Mouse (Mus musculus) layer of hippocampus, postnatal 14 days (tissue): Measurements from ENCODE around the gene Unk. TPM values are rescaled to one million over a fixed set of nuclear protein-coding genes. Genes with fewer than 3 reads are reported as not detected.
A peak's percentile ranks its signal among the peaks of the same experiment; 100 is the strongest.
"Not testable (repeated sequence)": the region's sequence is repeated elsewhere in the genome, so short reads cannot be mapped to it uniquely, and the experiment has no call there.

Source experiments
- DNase-seq, 2 experiments: peaks; one replicate each; pipeline ENCODE4 v3.0.0; 2021 to 2022; ENCODE audit warnings: low spot score in 2 of 2, mixed read lengths in 1 of 2
- total RNA-seq, 2 experiments: library from RNA; stranded (reverse); gene quantifications; 2 replicates each; pipeline ENCODE4 v1.2.3; 2021

The Unk gene
- total RNA-seq, 2 experiments from 2014 or later = 22.0 to 25.3 TPM

DNA sequence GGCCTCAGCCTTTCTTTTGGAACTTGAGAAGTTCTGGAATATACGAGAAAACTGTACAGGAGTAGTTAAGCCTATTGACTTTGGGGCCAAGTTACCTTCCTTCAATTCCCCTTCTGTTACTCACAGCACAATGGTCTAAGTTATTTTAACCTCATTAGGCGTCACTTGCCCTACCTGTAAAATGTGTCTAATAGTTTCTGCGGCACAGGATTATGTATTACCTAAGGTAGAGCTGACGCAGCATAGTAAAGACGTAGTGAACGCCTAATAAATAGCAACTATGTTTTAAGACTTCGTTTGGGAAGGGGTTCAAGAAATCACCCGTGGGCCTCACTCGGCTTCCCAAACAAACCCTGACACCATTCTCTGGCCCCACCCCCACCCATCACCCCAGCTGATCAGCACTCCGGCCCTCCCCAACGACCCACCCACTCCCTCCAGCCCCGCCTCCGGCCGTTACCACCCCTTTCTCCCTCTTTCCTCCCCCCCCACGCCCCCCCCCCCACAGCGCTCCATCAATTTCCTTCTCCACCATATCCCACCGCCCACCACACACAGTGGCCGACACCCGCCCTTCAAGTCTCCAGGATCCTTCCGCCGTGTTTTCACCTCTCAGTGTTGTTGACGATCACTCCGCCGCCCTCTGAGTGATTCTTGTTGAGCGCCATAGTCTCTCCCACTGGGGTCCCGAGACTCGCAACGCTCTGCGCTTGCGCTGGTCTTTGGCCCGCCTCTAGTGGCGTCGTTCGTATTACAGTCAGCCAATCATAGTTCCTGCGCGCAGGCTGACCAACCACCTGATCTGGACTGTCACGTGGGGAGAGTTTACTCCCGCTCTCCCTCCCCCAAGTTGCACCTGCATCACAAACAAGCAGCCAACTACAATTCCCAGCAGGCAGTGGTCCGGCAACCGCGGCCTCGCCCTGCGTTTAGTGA is 56.4 kb downstream of the Unk start, which contains the start of gene Wbp2:
TSS of gene Wbp2 (minus strand) at position 738 of the 936 bp plus-strand sequence.
- peak; percentile 95 to 99 for DNase-seq

DNA sequence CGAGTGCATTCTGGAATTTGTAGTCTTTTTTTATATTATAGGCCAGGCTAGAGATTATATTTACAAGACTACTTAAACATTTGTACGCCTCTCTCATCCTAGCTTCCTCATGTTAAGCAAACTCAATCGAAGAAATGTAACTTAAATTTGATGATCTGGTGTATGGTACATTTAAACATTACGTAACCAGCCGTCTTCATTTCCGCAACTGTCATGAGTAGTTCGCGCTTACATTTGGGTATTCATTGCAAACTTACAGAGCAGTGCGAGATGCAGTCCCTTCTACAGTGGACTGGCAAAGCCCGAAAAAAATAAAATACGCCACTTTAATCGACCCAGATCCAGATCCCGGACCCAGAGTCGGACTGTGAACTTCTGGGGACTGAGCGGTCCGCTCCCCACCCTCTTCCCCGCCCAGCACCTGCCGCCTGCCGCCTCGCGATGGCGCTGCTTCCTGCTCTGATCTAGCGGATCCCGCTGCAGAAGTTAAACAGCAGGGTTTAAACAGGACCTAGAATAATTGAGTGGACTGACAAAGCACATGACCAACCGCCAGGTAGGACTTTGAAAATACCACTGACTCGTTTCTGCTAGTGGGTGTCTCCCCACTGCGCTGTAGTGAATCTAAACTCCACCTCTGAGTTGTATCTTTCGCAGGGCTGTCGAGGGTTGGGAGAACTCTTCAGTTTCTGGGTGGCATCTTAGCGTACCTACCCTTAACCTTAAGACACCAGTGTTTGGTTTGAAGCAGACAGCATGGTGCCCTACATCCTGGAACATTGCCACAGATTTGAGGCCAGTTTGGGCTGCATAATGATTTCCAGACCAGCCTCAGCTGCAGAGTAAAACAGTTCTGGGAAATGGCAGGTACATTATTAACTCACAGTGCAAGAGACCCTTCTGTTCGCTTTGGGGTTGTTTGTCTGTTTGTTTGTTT is 57.3 kb downstream of the Unk start:
- peak; percentile 86 for DNase-seq

DNA sequence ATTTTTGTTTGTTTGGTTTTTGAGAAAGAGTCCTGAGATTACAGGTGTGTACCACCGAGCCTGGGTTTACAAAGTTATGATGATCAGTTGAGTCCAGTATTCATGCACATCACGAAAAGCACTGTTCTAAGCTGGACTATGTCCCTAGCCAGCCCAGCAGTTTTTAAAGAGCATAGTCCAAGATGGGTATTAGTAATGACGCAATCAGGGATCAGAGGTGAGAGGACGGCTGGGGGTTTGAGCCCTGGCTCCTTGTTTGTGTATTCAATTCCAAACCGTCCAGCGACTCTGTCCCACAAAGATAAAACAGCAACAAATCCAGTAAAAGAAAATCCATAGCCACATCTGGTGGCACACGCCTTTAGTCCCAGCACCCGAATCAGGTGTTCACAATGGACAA is 58.1 kb downstream of the Unk start:
- no peak for DNase-seq

DNA sequence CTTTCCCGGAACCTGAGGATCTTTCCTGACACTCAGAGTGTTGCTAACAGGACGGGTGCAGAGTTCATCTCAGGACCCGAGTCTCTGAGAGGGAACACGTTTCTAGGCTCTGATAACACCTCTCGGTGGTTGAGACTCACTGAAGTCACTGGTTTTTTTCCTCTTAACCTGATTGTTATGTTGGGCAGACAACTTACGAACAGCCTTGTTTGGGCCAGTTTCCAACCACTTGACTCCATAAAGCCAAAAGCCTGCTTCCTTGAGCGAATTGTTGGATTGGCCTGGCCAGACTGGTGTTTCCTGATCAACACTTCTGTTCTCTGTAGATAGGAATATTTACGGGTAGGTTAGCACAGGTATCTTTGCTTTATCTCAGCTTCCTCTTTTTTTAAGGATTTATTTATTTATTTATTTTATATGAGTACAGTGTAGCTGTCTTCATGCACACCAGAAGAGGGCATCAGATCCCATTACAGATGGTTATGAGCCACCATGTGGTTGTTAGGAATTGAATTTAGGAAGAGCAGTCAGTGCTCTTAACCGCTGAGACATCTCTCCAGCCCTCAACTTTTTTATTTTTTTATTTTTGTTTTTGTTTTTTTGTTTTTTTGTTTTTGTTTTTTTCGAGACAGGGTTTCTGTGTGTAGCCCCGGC is 58.7 kb downstream of the Unk start:
- DNase-seq = no peak

DNA sequence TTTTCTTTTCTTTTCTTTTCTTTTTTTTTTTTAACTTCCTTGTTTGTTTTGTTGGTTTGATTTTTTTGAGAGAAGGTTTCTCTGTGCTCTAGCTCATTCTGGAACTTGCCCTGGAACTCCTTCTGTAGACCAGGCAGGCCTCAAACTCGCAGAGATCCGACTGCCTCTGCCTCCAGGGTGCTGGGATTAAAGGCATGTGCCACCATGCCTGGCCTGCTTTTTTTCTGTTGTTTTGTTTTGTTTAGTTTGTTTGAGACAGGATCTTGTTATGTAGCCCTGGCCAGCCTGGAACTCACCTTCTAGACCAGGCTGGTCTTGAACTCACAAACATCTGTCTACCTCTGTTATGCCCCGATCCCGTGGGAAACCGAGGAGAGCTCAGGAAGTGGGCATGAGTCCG is 59.4 kb downstream of the Unk start:
- DNase-seq = no peak

DNA sequence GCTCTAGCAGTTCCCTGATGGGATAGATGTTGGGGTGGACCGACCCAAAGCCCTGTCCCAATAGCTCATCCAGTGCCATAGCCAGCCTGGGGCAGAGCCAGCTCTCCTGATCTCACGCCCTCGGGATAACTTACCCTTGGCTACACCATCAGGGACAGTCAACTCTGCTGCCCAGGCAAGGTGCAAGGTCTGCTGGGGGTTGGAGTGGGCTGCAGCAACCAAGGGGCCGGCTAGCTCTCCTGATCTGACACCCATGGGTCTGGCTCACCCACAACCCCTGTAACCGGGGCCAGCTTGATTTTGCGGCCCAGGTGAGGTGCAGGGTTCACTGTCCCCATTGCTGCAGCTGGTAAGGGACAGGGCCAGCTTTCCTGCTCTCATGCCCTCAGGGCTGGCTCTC is 61.5 kb downstream of the Unk start:
- DNase-seq = no peak

DNA sequence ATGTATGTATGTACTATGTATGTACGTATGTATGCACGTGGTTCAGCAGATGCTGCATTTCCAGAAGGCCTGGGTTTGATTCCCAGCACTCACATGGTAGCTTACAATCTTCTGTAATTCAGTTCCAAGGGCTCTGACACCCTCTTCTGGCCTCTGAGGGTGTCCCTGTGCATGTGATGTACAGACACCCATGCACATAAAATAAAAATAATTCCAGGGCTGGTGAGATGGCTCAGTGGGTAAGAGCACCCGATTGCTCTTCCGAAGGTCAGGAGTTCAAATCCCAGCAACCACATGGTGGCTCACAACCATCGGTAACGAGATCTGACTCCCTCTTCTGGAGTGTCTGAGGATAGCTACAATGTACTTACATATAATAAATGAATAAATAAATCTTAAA is 62.8 kb downstream of the Unk start:
- not testable (repeated sequence) for DNase-seq

DNA sequence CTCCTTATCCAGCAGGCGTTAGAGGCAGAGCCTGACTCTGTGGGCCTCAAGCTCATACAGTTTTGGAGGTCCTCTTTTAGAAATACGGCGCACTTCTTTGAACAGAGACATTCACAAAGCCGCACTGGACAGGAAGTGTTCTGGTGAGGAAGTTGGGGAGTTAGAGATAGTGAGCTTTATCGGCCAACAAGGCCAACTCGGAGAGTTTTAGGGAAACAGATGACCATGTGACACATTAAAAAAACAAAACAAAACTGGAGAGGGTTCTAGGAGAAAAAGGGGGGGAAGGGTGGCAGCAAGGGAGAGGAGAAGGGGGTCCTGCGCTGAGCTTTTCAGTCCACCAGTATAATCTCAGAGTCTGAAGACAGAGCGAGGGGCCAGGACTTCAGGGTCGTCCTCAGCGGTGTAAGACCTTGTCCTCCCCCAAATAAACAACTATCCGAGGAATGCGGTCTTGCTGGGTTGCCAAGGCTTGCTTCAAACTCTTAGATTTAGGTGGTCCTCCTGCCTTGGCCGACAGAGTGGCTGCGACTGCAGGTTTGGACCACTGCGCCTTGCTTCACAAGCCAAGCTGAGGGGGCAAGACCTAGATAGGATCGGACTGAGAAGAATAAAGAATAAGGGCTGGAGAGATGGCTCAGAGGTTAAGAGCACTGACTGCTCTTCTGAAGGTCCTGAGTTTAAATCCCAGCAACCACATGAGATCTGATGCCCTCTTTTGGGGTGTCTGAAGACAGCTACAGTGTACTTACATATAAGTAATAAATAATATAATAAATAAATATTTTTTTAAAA is 63.8 kb downstream of the Unk start:
- DNase-seq = no peak

DNA sequence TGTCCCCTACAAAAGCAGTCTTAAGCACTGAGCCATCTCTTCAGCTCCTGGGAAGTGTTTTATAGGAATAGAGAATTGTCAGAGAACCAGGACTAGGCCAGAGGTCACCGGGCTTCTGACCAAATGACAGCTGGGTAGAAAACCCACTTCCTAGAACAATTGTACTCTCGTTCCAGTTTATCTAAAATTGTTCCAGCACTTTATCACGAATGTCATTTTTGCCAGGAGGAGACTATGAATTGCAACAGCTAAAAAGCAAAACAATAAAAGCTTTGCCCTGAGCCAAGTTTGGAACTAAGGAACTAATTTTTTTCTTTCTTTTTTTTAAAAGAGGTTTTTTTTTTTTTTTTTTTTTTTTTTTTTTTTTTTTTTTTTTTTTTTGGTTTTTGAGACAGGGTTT is 65.5 kb downstream of the Unk start:
- DNase-seq = no peak

DNA sequence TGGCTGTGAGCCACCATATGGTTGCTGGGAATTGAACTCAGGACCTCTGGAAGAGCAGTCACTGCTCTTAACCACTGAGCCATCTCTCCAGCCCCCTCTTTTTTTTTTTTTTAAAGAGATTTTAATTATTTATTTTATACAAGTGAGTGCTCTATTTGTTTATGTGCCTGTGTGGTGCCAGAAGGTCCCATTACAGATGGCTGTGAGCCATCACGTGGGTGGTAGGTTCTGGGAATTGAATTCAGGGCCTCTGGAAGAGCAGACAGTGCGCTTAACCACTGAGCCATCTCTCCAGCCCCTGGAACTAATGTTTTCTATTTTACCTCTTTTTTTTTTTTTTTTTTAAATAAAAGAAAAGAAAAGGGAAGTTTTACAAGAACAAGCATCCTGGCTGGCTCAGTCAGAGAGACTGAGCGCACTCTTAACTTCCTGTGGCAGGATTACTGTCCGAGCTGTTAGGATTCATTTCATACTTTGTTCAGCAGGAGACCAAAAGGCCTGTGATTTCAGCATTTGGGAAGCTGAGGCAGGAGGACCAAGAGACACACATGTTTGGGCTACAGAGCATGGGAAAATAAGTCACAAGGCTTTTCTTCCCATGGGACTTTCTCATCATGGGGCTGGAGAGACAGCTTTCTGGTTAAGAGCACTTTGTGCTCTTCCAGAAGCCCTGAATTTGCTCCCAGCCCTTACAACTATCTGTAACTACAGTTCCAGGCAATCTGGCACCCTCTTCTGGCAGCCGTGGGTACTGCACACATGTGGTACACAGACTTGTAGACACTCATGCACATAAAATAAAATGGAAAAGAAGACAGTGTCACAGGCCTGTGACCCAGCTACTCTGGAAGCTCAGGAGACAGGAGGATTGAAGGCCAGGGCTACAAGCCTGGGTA is 66.3 kb downstream of the Unk start:
- no peak for DNase-seq

DNA sequence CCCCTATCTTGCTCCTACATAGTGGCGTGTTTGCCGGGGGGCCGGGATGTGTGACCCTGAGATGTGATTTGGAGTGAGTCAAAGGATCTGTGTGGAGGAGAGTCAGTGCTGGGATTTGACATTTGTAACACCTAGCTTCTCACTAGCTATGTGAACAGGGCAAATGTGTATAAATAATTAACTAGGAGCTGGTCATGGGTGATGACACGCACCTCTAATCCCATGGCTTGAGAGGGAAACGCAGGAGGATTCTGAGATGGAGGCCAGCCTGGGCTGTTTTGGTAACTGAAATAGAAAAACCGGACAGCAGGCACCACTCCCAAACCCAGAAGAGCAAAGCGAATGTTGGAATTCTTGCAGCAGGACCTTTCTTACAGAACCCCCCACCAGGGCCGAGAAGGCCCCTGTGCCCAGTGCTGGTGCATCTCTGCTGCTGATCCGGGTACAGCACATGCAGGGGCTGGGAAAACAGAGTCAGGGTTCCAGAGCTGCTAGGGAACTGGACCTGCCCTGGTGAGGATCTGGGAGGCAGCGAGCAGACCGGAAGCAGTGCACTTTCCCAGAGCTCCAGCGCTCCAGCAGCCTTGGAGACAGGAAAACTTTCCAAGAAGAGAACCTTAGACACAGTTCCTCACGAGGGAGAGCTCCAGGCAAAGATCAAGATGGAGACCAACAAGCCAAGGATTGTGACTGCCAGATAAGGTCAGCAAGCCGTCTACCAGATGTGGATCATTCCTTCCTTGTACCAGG is 68.8 kb downstream of the Unk start:
- DNase-seq = no peak

DNA sequence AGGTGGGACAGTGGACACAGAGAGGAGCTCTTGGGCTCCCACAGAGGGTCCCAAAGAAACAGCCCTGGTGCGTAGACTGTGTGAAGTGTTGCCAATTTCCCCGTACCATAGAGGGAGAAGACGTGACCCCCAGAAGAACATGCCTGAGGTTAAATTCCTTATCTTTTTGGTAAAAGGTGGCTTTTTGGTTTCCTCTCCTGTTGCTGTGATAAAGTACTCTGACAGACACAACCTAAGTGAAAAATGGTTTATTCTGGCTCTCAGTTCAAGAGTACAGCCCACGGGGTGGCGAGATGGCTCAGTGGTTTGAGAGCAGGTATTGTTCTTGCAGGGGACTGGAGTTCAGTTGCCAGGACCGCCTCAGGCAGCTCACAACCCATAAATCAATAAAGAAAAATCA is 69.3 kb downstream of the Unk start:
- DNase-seq = no peak

DNA sequence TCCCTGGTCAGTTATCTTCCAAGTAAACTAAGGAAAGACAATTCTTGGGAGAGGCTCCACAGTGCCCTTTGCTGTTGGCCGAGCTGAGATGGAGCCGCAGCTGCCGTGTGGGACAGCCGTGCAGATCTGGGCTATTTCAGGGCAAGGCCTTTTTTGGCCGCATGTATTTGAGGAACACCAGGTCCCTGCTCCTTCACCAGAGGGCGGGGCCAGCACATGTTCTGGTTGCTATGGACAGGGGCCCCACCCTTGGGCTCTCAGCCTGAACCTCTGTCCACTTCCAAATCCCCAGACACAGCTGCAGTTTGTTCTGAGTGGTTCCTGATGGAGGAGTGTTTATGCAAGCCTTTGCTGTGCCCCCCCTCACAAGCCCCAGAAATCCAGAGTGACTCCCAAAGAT is 70.3 kb downstream of the Unk start:
- DNase-seq = no peak

DNA sequence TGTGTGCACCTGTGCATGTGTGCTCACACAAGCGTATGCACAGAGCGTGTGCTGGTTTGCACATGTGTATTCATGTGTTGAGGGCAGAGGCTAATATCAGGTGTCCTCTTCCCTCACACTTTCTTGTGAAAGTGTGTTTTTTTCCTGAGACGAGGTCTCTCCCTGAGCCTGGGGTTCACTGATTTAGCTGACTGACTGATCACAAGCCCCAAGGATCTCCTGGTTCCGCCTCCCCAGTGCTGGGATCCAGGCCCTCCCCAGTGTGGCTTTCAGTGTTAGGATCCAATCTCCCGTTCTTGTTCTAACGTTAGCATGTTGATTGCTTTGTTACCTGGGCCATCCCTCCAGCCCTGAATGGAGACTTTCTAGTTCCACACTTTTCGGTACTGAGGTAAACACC is 70.7 kb downstream of the Unk start:
- no peak for DNase-seq

DNA sequence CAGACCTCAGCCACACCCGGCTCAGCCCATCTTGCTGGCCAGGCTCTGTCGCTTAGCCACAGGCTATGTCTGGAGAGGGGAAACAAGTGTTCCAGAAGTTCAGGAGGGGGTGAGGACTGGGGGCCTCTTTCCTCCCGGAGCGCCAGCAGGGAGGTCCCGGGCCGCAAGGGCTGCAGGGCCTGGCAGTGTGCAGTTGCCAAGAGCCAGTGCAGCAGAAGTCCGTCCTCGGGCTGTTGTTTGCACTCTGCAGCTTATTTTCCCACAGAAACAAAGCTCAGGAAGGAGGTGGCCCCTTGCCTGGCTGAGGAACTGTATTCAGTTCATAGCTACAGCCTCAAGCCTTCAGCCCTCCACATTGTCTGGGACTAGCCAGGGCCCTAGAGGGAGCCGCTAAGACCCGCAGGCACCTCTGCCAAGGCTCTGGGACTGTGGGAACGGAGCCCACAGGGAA is 71.8 kb downstream of the Unk start:
- DNase-seq = no peak

DNA sequence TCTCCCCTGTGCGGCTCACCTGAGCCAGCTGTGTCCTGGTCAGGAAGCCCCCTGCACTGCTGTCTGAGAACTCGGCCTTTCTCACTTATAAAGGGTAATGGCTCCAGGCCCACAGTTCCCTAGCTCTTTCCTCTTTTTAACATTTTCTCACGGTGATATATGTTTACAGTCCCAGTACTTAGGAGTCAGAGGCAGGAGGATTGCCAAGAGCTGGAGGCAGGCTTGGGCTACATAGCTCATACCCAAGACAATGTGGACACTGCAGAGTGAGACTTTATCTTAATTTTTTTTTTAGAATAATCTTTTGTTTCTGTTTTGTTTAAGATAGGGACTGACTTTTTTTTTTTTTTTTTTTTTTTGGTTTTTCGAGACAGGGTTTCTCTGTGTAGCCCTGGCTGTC is 72.3 kb downstream of the Unk start:
- no peak for DNase-seq

DNA sequence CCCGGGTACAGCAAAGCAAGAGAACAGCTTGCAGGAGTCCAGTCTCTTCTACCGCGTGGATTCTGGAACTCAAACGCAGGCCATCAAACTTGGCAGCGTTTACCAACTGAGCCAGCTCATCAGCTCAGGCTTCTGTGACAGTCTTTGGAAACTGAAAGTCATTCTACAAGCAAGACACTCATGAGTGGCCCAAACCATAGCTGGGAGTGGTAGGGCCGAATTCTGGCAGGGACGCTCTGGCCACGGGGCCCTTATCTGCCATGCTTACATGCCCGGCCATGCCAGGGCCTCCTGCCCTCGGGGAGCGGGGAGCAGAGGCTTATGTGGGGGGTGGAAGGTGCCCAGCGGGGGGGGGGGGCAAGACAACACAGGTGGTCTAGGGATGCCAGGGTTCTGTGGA is 73.5 kb downstream of the Unk start:
- DNase-seq = no peak

DNA sequence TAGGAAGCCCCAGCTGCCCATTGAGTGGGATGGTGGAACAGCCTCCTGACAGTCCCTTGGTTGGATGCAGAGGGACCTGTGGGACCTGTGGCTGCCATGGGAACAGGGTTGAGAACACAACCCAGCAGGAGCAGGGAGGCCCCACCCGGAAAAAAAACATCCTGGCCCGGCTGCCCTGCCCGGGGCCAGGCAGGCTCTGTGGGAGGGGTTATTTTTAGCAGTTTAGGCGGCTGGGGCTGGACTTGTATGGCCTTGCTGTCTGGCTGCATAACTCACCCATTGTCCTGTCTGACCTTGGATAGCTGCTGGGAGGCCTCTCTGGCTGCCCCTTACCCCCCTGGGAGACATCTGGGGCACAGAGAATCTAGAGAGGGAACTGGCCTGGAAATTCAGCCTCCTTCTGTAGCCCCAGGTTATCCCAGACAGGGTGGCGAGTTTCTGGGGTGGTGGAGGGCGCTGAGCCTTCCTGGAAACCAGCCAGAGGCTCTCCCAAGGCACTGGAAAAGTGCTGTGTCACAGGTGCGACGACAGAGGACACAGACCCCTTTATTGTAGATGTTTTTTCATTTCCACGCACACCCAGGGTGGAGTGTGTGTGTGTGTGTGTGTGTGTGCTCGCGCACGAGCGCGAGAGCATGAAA is 74.0 kb downstream of the Unk start:
- DNase-seq = no peak
